Mouse (Mus musculus) testis, adult 2 months (tissue): Measurements from ENCODE around the gene Rbm24.

Experiments
- CTCF ChIP-seq: fragments of 200-500 bp; IDR thresholded peaks from 2 replicates; pipeline ENCODE4 v1.5.1; 2012; ENCODE audit warnings: low read depth, mild to moderate bottlenecking, inconsistent platforms, low read length, moderate library complexity; ENCODE audit not compliant: control insufficient read depth, insufficient read depth, insufficient replicate concordance
- POLR2A ChIP-seq: fragments of 200-500 bp; IDR thresholded peaks from 2 replicates; pipeline ENCODE4 v1.6.1; 2012; ENCODE audit warnings: low read depth, mild to moderate bottlenecking, inconsistent platforms, low read length, moderate library complexity; ENCODE audit not compliant: control insufficient read depth

- no peak for TF ChIP-seq CTCF
- TF ChIP-seq POLR2A, result no peak
These were observed 640 bp upstream of the Rbm24 start for GRCm38 (mm10) chr13:46417594-46417993.
